Mouse (Mus musculus) fat pad, adult 2 months (tissue): ENCODE data around the gene Map2k5.

Experiments
- DNase-seq: peaks from one replicate; pipeline ENCODE4 v3.0.0-alpha.2; 2011; ENCODE audit warnings: low read depth, low spot score; ENCODE audit errors: extremely low read depth

The Map2k5 gene

GRCm38 (mm10) chr9:63377270-63378142, at the start of gene Map2k5:
TSS of gene Map2k5 (minus strand) at chr9:63377902.
- DNase-seq, result peak; percentile 21

DNA sequence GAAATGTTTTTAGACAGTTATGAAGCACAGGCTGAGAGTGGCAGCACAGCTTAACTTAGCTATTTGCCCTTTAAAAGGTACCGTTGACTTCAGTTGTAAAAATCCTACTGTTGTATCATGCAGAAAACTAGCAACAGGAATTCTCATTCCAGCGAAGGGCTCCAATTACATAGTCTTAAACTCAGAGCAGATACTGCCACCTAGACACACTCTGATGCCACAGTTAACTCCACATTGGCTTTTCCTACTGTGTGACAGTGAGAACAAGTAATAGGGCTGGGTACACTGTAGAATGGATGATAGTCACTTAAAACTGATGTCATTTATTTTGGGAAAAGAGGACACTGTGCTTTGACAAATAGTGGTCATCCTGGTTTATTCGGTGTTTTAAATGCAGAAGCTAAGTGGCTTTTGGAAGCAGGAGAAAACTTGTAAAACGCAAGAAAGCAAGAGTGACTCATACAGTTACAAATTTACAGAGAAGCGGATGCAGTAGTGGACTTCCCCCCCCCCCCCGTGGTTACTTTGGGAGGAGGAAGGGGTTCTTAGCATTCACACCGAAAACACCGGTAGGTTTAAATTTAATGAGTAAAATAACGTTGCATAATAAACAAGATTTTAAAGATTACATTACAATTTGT, 43.5 kb upstream of the Map2k5 start:
- no peak for DNase-seq

DNA sequence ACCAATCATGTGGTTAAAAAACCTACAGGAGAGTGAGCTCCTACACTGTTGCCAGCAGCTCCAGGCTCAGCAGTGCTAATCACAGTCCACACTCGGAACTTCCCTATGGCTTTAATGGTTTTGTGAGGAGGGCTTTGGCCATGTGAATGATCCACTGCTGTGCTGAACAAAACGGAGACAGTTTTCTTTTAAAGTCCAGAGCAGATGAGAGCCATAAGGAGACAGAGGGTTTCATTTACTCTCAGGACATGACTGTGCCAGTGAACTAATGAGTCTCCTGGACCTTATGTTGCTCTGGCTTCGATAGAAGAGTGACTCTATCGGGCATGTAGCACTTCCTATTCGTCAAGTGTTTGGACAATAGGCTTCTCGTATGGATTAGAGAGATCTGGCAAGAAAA, 42.7 kb upstream of the Map2k5 start:
- DNase-seq, result no peak

DNA sequence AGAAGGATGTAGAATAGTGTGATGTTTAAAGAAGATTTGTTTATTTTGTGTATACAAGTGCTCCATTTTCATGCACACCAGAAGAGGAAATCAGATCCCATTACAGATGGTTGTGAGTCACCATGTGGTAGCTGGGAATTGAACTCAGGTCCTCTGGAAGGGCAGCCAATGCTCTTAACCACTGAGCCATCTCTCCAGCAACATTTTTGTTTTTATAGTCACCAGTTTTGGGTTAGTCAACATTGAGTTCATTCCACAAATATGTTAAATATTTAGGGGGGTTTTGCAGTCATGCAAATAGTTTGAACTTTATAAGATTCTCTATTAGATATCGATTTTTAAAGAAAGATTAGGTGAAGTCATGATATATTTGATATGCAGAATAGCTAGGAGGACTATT, 22.5 kb upstream of the Map2k5 start:
- no peak for DNase-seq

DNA sequence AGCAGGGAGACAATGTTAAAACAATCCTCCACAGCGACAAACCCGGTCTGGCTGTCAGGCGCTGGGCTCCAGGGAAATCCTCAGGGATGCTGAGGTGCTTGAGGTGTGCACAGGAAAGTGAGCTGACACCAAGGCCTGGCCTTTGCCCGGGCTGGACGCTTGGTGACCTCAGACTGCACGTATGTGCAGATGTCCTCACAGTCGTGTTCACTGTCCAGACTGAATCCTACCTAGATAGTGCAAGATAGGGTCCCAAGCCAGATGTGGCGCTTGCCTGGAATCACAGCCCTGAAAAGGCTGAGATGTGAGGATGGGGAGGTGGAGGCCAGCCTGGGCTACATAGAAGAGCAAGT, 21.7 kb upstream of the Map2k5 start:
- DNase-seq, result no peak

DNA sequence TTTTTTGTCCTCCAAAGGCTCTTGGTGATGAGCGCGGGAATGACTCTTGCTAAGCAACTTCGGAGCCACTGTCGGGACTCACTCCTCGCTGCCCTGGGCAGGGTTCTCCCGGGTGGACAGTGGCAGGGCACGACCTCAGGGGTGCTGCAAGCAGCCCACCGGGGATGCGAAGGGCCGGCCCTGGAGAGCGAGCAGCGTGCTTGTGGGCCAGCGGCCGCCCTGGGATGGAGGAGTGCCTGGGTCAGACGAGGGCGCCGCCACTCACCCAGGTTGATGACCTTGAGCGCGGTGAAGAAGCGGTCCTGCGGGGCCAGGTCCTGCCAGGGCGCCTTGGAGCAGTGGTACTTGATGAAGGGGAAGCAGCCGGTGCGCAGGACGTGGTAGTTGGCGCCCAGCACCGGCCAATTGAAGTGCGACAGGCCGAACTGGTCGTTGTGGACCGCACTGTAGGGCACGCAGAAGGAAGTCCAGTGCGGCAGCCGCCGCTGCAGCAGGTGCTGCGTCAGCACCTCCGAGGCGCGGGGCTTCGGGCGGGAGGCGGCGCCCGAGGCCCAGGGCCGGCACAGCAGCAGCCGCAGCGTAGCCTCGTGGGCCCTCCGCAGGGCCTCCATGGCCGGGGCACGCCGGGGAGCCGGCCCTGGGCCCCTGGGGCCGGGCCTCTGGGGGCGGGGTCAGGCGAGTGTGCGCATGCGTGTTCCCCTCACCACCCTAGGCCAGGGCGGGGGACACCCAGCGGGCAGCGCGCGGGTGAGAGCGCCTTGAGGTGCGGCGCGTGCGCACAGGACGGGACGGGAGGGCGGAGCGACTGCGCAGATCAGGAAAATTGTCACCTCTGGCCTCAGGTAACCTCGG, 21.1 kb upstream of the Map2k5 start, which contains the start of gene 2300009A05Rik:
2300009A05Rik (minus strand) TSS at position 636 of the 852 bp plus-strand sequence.
- DNase-seq, result no peak

DNA sequence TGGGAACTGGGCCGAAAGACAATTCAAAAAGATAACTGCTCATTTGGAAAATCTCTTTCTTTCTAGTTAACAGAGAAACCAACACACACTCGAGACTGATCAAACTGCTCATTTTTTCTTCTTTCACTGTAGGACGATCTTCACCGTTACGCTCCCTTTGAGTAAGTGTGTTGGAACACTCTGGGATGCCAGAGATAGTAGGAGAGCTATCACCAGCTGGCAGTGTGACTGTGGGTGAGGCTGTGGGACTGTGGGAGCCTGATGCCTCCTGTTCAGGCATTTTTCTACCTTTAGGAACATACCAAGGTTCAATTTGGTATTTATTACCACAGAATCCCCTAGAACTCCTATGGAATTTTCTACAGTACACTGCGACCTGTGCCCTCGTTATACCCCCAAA, 17.9 kb upstream of the Map2k5 start:
- DNase-seq, result no peak

DNA sequence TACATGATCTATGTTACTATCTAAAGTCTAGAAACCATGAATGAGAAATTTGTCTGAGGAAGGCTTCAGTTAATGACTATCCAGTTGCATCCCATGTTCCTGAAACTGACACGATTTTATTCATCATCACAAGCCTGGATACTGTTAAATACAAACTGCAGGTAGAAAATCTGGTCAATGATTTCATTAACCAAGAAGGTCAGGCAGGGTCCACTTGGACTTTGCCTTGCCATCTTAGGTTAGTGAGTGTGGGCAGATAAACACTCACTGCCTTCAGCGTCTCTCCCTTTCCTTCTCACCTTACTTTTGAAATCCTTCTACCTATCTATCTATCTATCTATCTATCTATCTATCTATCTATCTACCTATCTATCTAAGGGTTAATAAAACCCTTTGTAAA, 13.6 kb upstream of the Map2k5 start:
- DNase-seq, result no peak

- no peak for DNase-seq
Observed at GRCm38 (mm10) chr9:63382761-63383160, 5.1 kb upstream of the Map2k5 start.

DNA sequence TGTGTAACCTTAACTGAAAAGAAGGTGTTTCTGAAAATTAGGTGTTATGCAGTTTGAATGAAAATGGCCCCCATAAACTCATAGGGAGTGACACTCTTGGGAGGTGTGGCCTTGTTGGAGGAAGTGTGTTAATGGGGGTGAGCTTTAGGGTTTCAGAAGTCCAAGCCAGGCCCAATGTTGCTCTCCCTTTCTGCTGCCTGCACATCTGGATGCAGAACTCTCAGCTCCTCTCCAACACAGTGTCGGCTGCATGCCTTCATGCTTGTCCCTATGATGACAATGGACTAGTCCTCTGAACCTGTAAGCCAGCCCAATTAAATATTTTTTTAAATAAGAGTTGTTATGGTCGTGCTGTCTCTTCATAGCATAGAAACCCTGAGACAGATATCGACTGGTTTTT, 2.6 kb upstream of the Map2k5 start:
- no peak for DNase-seq

- DNase-seq, result no peak
Observed at GRCm38 (mm10) chr9:63378174-63378573, 472 bp upstream of the Map2k5 start.

GRCm38 (mm10) chr9:63373315-63373714, 4.4 kb downstream of the Map2k5 start:
- no peak for DNase-seq

DNA sequence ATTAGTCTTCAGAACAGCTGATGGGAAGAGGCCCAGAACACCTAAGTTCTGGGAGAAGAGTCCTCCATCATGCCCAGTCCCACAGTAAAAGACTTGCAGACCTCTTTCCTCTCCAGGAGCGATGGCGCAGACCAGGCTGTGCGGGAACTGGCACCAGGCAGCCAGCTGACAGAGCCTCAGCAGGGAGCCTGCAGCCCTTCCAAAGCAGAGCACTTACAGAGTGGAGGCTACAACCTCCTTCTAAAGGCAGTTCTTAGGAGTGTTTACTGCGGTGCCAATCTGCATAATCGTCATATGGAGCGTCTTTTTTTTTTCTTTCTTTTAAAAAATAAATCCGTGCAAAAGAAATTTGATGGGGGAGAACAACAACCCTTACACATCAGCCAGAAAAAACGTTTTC, 5.2 kb downstream of the Map2k5 start:
- no peak for DNase-seq

- DNase-seq, result no peak
Observed at GRCm38 (mm10) chr9:63360410-63360809, 17.3 kb downstream of the Map2k5 start.

DNA sequence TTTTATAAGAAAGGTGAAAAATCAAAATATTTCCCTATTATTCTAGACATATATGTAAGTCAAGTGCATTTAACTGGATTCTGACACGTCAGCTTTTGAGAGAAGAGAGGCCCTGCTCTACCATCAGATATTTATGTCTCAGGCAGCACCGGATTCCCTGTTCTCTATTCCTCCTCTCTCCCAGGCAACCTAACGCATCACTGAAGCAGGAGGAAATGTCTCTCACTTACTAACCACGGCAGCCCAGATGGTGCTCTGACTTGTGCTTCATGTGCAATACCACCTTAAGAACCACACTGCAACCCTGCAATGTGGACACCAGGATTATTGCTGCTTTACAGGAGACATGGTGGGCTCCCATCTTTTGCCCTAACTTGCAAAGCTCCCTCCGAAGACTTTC, 18.7 kb downstream of the Map2k5 start:
- DNase-seq, result no peak

DNA sequence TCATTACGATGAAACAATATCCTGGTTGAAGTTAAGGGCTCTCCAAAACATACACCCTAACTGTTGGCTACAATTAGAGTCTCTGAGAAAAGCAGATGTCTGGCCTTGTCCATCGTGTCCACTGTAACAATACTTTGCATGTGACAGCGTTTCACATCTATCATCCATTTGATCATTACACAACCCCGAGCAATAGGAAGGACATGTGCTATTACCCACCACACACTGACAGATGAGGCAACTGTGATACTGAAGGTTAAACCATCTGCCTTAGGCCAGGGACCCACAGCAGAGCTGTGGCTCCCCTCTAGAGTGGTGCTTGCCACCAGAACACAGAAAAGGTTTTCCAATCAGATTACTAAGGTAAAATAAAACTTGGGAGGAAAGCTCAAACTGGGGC, 21.0 kb downstream of the Map2k5 start:
- no peak for DNase-seq

GRCm38 (mm10) chr9:63356278-63356677, 21.4 kb downstream of the Map2k5 start:
- DNase-seq, result no peak

DNA sequence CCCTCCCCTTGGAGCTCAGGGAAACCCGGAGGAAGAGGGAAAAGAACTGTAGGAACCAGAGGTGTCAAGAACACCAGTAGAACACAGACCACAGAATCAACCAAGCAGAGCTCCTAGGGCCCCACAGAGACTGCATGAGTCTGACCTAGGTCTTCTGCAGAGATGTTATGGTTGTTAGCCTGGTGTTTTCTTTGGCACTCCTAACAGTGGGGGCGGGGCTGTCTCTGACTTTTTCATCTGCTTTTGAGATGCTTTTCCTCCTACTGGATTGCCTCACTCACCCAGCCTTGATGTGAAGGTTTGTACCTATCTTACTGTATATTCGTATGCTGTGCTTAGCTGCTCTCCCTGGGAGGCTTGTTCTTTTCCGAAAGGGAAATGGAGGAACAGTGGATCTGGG, 23.5 kb downstream of the Map2k5 start:
- DNase-seq, result no peak

GRCm38 (mm10) chr9:63350030-63350429, 27.7 kb downstream of the Map2k5 start:
- DNase-seq, result no peak

DNA sequence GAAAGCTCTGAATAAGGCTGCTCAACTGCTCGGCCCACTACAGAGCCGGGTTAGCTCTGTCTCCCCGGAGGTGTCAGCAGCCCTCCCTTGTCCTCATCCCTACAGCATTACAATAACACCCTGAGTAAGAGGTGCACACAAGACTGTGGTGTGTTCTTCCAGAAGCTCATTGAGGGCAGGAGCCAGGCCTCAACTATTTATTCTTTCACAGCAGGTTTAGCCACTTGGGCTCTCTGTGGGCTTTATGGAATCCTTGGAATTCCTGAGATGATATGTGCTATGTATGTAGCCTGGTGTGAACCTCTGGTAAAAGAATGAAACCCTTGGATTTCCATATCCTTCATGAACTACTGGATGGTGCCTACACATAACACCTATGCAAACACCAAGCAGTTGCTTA, 28.5 kb downstream of the Map2k5 start:
- no peak for DNase-seq

GRCm38 (mm10) chr9:63348146-63348545, 29.6 kb downstream of the Map2k5 start:
- no peak for DNase-seq

- no peak for DNase-seq
Observed at GRCm38 (mm10) chr9:63346029-63346428, 31.7 kb downstream of the Map2k5 start.
